Mouse (Mus musculus): ENCODE data around the gene Adamtsl1.

DNA sequence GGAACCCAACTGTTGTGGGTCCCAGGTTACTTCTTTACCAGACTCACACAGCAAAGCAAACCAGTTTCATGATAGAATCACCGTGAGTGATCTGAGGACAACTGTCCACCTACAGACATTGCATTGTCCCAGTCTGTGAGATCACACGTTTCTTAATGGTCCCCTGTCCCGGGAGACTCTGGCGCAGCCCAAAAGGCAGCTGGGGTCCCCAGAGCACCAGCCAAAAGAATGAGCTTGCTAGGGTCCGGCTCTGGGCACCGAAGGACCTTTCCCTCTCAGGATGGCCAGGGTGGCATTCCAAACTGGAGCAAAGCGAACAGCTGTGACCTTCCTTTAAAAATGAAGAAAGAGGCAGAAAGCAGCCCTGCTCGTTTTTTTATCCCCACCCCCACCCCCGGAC, at the start of gene Adamtsl1:
- TF ChIP-seq POLR2A (IDR thresholded peaks at IDR 0.05; ENCODE audit: control insufficient read depth, extremely low read depth, insufficient read depth, low read length, poor library complexity) (no peak), CTCF (IDR thresholded peaks at IDR 0.05; ENCODE audit: borderline replicate concordance, control insufficient read depth, extremely low read depth, insufficient read depth, low read length, poor library complexity) (no peak)

All from thymus, adult 2 months (tissue).